Mouse (Mus musculus) liver, adult 2 months (tissue): ENCODE measurements around the gene Men1. TPM values are rescaled to one million over a fixed set of nuclear protein-coding genes. Genes with fewer than 3 reads are reported as not detected.
A peak's percentile ranks its signal among the peaks of the same experiment; 100 is the strongest.

Experiments
- DNase-seq: peaks from one replicate; pipeline ENCODE4 v3.0.0-alpha.2; 2011; ENCODE audit warnings: low read depth, low spot score; ENCODE audit errors: extremely low read depth
- H3K27ac ChIP-seq: fragments of 200-500 bp; replicated peaks from 2 replicates; pipeline ENCODE4 v1.5.1; 2012; ENCODE audit warnings: low read depth, mild to moderate bottlenecking, control low read depth, inconsistent platforms, low read length; ENCODE audit not compliant: insufficient read depth
- H3K27me3 ChIP-seq: fragments of 200-500 bp; 2 replicates; pipeline ENCODE4 v1.6.1; 2012; ENCODE audit warnings: mild to moderate bottlenecking, moderate library complexity, low read length, inconsistent platforms; ENCODE audit not compliant: control insufficient read depth, insufficient read depth
- H3K36me3 ChIP-seq: fragments of 200-500 bp; 2 replicates; pipeline ENCODE4 v1.6.1; 2012; ENCODE audit warnings: low read length, inconsistent platforms; ENCODE audit not compliant: control insufficient read depth, insufficient read depth
- H3K4me1 ChIP-seq: fragments of 200-500 bp; 2 replicates; pipeline ENCODE4 v1.6.1; 2011; ENCODE audit warnings: low read length; ENCODE audit not compliant: control insufficient read depth, insufficient read depth
- H3K4me3 ChIP-seq: fragments of 200-500 bp; 2 replicates; pipeline ENCODE4 v1.5.1; 2011; ENCODE audit warnings: low read depth, mild to moderate bottlenecking, control low read depth, low read length, moderate library complexity; ENCODE audit not compliant: insufficient read depth
- H3K79me2 ChIP-seq: fragments of 200-500 bp; 2 replicates; pipeline ENCODE4 v1.6.1; 2012; ENCODE audit warnings: inconsistent platforms, mild to moderate bottlenecking, low read length, moderate library complexity; ENCODE audit not compliant: control insufficient read depth, insufficient read depth
- H3K9ac ChIP-seq: fragments of 200-500 bp; 2 replicates; pipeline ENCODE4 v1.6.1; 2012; ENCODE audit warnings: low read depth, mild to moderate bottlenecking, control low read depth, inconsistent platforms, low read length
- CTCF ChIP-seq: fragments of 200-500 bp; IDR thresholded peaks from 2 replicates; pipeline ENCODE4 v1.5.1; 2011; ENCODE audit warnings: low read depth, low read length, control low read depth
- POLR2A ChIP-seq: fragments of 200-500 bp; IDR thresholded peaks from 2 replicates; pipeline ENCODE4 v1.6.1; 2011; ENCODE audit warnings: low read length, control low read depth; ENCODE audit not compliant: insufficient read depth; ENCODE audit errors: extremely low read depth
- WGBS: fragments of 180-500 bp; shearing (Covaris S2); methylation state at CpG from one replicate; pipeline ENCODE4 v1.1.7; 2018; 5-methylcytosine and 5-hydroxymethylcytosine counted together
- polyA plus RNA-seq: library from polyadenylated mRNA; depleted of rRNA; stranded (reverse); fragments of >200 nt; gene quantifications from 2 replicates; pipeline ENCODE4 v1.2.3, GENCODE M21; 2012
- total RNA-seq: library from RNA; depleted of rRNA; stranded (reverse); fragments of >200 nt; gene quantifications from 2 replicates; pipeline ENCODE4 v1.2.3, GENCODE M21; 2014

Gene Men1
- total and polyA plus RNA-seq, 2 experiments: 9.3 to 29.4 TPM

- peaks cover 11% of the 10 kb centered on the region for H3K4me1 ChIP-seq
- no peak overlapping the region for H3K27ac ChIP-seq
- H3K36me3 ChIP-seq: peaks cover 4% of the 10 kb centered on the region; the same call in 1 of the 2 replicates
- peaks cover 3% of the 10 kb centered on the region; the same call in 1 of the 2 replicates for H3K79me2 ChIP-seq
- DNase-seq: no peak
- H3K27me3 ChIP-seq: no peaks in the 10 kb centered on the region
- TF ChIP-seq POLR2A (no peak), CTCF (no peak)
- no peak overlapping the region for H3K4me3 ChIP-seq
- WGBS: 97% methylated on average over 10 of the region's 10 CpGs
- H3K9ac ChIP-seq: no peak overlapping the region
These were observed 2.1 kb downstream of the Men1 start for GRCm38 (mm10) chr19:6336920-6337319.

- TF ChIP-seq CTCF (no peak), POLR2A (no peak)
- Histone ChIP-seq H3K79me2 (peaks cover 3% of the 10 kb centered on the region; the same call in 1 of the 2 replicates), H3K36me3 (peaks cover 4% of the 10 kb centered on the region; the same call in 1 of the 2 replicates), H3K4me1 (peaks cover 11% of the 10 kb centered on the region), H3K9ac (no peak overlapping the region), H3K27ac (no peak overlapping the region), H3K27me3 (no peaks in the 10 kb centered on the region), H3K4me3 (no peak overlapping the region)
- no peak for DNase-seq
- WGBS: 89% methylated on average over 7 of the region's 7 CpGs
These were observed 3.4 kb downstream of the Men1 start for GRCm38 (mm10) chr19:6338171-6338570.

DNA sequence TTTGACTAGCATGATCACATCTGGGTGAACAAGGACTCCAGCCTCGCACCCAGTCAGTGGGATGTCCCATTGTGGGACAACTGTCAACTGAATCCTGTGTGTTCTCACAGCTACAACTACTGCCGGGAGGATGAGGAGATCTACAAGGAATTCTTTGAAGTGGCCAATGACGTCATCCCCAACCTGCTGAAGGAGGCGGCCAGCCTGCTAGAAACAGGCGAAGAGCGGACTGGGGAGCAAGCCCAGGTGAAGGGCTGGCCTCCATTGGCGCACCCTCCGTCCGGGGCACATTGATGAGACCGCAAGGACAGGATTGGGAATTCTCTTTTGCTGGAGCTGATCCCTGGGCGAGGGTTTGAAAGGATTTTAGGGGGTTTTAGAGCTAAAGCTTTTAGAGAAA is 3.9 kb downstream of the Men1 start:
- Histone ChIP-seq H3K4me1 (peaks cover 11% of the 10 kb centered on the region), H3K9ac (no peak overlapping the region), H3K79me2 (peaks cover 3% of the 10 kb centered on the region; the same call in 1 of the 2 replicates), H3K4me3 (no peak overlapping the region), H3K27me3 (no peaks in the 10 kb centered on the region), H3K27ac (no peak overlapping the region), H3K36me3 (peaks cover 4% of the 10 kb centered on the region; the same call in 1 of the 2 replicates)
- DNase-seq: no peak
- WGBS: 94% methylated on average over 11 of the region's 11 CpGs
- TF ChIP-seq CTCF (no peak), POLR2A (no peak)

GRCm38 (mm10) chr19:6339191-6339590 is 4.4 kb downstream of the Men1 start:
- Histone ChIP-seq H3K4me1 (peaks cover 9% of the 10 kb centered on the region), H3K36me3 (peaks cover 4% of the 10 kb centered on the region; the same call in 1 of the 2 replicates), H3K4me3 (no peak overlapping the region), H3K27ac (no peak overlapping the region), H3K79me2 (peaks cover 3% of the 10 kb centered on the region; the same call in 1 of the 2 replicates), H3K9ac (no peak overlapping the region), H3K27me3 (no peaks in the 10 kb centered on the region)
- no peak for DNase-seq
- WGBS: 96% methylated on average over 6 of the region's 6 CpGs
- TF ChIP-seq CTCF: no peak
- TF ChIP-seq POLR2A: no peak

GRCm38 (mm10) chr19:6339890-6340504 is 5.2 kb downstream of the Men1 start:
- DNase-seq: no peak
- H3K27ac ChIP-seq: peak overlapping the region; percentile 67
- WGBS: 78% methylated on average over 15 of the region's 15 CpGs
- no peak for TF ChIP-seq POLR2A
- TF ChIP-seq CTCF: peak; percentile 53
- peaks cover 3% of the 10 kb centered on the region; the same call in 1 of the 2 replicates for H3K79me2 ChIP-seq
- peaks cover 6% of the 10 kb centered on the region for H3K4me1 ChIP-seq
- H3K9ac ChIP-seq: 0 out of 2 replicates have a peak overlapping the region, but pooled peaks have one; percentile 16
- H3K4me3 ChIP-seq: no peak overlapping the region; the same call in 1 of the 2 replicates
- no peaks in the 10 kb centered on the region for H3K27me3 ChIP-seq
- H3K36me3 ChIP-seq: peaks cover 4% of the 10 kb centered on the region; the same call in 1 of the 2 replicates
